Mouse (Mus musculus): Measurements from ENCODE around the gene Dbnl.

Dbnl gene

DNA sequence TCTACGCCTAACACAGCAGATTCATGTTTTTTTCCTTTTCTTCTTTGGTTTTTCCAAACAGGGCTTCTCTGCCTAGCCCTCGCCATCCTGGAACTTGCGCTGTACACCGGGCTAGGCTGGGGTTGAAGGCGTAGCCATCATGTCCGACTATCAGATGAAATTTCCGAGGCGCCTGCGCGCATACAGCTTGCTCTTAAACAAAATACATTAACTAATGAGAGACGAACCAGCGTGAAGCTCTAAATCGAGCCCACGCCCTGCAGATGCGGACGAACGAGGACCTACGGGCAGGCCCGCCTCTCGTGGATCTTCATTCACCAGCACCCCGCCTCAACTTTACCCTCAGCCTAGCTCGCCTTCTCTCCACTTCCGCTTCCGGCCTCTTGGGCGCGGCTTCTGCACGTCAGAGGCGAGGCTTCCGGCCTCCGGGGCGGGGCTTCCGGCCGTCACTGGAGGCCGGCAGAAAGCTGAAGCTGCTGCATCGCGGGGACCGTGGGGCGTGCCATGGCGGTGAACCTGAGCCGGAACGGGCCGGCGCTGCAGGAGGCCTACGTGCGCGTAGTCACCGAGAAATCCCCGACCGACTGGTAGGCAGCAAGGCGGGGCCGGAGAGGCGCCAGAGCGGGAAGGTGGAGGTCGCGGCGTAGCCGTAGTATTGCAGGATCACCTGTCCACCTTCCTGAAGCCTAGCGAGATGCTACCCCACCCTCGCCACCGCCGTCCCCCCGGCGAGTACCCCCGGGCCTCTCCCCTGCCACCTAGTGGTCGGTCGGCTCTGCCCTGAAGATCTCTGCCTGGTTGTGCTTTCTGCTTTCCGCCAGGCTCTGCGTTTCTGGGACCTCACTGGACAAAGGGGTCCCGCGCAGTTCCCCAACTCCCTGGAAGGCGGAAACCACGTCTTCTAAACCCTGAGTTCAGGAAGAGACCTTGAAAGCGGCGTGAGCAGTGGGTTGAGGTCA lies at the start of gene Dbnl:
Gene Dbnl (plus strand): TSS at position 433 of the 959 bp plus-strand sequence.
- peak; percentile 90 for DNase-seq (ENCODE audit: low read depth, low spot score)

DNA sequence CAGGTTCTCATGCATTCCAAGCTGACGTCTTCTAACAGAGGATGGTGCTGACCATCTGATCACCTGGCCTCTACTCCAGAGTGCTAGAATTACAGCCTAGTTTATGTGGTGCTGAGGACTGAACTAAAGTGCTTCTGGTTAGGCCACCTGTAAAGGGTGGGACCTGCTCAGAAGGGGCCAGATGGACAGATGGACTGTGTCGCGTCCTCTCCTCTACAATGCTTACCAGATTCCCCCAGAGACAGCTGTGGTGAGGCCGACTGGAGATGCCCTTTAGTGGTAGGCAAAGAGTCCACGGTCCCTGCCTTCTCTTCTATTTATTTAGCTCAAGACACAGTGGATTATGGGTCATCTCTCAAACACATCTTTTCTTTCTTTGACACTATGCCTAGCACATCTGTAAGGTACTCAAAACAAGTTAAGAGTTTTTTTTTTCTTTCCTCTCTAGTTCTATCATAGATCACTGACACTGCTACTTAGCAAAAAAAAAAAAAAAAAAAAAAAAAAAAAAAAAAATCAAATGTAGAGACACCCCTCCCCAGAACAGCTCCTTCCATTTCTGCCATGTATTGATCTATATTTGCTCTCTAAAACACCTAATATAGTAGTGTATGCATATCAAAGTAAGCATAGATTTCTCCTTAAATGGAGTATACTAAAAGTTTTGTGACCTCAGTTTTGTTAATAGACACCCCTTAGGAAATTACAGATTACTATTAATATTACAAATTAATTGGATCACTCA lies 49.2 kb upstream of the Dbnl start:
- no peak for DNase-seq (ENCODE audit: low read depth, low spot score)

DNA sequence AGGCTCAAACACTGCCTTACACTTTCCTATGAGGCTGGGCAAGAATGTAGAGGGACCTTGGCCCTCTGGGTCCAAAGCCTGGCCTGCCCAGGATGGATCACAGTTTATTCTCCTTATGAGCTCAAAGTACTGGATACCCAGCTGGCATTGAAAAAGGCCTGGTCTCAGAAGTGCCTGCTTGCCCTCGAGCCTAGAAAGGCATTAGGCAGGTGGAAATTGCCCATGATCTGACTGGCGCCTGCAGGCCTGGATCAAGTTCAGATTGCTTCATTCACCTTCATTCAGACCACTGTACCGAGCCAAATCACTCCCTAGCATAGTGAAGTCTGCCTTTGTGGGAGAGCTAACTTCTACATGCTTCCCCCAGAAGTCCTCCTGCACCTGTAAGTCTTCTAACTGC lies 48.4 kb upstream of the Dbnl start:
- DNase-seq (ENCODE audit: low read depth, low spot score): no peak

DNA sequence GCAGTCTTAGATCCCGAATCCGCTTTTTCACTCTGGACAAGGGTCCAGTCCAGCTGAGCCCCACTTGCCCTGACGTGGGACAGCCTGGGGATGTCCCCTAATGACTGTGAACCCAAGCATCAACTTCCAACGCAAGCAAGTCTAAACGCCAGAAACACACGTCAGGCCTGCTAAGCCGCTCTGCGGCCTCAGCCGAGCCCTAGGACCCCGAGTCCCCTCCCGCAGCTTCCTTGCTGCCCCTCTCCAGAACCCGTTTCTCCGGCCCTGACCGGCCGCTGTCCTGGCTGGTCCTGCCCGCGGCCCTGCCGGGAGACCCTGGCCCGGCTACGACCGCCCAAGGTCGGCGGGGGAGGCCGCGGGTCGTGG lies 47.7 kb upstream of the Dbnl start:
- peak; percentile 25 for DNase-seq (ENCODE audit: low read depth, low spot score)

DNA sequence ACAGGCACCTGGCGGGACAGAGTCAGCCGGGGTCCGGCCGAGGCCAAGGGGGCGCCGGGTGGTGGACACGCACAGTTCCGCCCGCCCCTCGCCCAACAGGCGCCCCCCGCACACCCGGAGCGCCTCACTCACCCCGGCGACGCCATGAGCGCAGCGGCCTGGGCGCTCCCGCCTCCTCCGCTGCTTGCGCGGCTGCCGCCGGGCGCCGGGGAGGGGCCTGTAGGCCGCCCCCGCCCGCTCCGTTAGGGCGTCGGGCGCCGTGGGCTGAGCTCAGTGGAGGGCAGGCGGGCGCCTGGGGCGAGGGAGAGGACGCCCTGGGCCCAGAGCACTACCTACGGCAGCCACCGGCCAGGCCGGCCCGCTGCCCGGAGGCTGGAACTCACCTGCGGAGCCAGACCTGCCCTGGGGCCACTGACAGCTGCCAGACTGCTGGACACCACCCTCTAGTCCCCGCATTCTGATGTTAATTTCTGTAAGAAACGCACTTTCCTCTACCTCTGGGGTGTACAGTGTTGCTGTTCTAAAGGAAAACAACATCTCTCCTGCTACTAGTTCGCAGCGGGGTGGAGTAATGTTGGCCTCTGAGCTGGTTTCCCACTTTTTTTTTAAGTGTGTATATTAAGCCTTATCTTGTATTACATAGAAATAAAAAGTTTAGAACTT lies 47.2 kb upstream of the Dbnl start:
- peak; percentile 49 for DNase-seq (ENCODE audit: low read depth, low spot score)

DNA sequence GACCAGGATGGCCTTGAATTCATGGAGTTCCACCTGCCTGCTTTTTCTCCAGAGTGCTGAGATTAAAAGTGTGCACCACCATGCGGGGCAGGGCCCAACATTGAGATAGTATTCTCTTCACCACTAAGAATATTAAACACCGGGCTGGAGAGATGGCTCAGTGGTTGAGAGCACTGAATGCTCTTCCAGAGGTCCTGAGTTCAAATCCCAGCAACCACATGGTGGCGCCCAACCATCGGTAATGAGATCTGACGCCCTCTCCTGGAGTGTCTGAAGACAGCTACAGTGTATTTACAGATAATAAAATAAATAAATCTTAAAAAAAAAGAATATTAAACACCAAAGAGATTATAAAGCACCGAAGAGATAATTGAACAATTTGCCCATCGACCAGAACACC lies 46.2 kb upstream of the Dbnl start:
- DNase-seq (ENCODE audit: low read depth, low spot score): no peak

DNA sequence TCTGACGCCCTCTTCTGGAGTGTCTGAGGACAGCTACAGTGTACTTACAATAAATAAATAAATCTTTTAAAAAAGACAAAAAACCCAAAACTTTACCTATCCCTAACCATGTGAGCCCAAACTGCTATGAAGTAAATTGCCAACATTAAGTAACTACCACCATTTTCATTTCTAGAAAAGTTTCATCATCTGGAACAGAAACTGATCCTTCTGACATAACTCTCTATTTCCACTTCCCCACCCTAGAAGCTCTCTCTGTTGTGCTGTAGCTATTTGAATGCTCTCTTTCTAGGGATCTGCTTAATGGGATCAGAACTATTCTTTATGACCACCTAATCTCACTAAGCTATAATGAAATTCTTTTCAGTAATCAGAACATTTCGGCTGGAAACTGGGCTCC lies 43.3 kb upstream of the Dbnl start:
- DNase-seq (ENCODE audit: low read depth, low spot score): no peak

DNA sequence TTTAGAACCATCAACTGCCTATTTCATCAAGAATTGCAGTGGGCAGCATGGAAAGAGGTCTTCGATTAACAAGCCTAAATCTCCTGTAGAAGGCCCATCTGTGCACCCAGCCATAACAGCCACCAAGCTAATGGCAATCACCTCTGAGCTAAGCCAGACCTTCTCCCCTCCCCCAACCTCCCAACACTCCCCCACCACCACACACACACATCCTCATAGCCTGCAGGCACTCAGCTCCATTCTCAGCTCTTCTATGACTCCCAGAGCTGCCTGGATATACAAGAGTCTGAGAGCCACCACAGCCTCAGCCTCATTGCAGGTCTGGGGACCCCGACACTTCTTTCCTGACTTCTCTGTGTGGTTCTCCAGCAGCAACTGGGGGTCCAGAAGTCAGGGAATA lies 34.5 kb upstream of the Dbnl start:
- no peak for DNase-seq (ENCODE audit: low read depth, low spot score)

DNA sequence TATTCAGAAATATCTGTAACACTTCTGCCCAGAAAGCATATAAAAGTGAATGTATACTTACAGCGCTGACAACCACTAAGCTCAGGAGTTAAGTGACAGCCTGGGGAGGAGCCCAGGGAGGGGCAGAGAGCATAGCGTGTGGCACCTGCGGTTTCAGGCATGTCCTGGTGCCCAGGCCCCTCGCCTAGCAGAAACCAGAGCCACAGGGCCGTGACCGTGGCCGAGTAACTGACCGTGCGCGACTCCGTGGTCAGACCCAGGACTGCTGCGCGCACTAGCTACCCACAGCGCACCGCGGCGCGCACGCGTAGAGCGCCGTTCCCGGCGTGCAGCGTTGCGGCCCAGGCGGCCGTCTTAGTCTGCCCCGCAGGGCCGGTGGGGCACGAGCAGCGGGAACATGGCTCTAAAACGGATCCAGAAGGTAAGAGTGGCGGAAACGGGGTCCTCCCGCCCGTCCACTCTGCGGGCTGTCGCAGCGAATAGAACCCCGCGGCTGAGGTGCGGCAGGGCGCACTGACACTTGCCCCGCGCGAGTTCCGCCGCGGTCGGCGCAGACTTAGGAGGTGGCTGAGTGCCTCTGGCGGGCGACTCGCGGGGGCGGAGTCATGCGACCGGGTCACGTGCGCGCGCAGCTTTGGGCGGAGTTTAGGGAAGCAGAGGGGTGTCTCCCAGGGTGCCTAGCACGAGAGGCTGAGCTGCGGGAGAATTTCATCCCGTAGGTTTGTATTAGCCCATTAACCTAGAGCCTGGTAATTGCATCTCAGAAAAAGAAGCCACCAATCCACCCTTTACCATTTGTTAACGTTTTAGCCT lies 26.3 kb upstream of the Dbnl start, which contains the start of gene Urgcp:
Gene Urgcp (minus strand): TSS at position 557 of the 813 bp plus-strand sequence.
- peak; percentile 92 for DNase-seq (ENCODE audit: low read depth, low spot score)

DNA sequence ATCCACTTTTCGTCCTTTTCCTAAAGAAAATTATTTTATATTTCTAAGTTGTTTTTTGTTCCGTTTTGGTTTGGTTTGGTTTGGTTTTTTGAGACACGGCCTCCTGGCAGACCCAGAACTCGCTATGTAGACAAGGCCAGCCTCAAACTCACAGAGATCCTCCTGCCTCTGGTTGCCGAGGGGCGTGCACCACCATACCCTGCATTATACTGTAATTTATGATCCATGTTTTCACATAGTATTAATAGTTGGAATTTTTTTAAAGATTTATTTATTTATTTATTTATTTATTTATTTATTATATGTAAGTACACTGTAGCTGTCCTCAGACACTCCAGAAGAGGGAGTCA lies 25.7 kb upstream of the Dbnl start:
- no peak for DNase-seq (ENCODE audit: low read depth, low spot score)

DNA sequence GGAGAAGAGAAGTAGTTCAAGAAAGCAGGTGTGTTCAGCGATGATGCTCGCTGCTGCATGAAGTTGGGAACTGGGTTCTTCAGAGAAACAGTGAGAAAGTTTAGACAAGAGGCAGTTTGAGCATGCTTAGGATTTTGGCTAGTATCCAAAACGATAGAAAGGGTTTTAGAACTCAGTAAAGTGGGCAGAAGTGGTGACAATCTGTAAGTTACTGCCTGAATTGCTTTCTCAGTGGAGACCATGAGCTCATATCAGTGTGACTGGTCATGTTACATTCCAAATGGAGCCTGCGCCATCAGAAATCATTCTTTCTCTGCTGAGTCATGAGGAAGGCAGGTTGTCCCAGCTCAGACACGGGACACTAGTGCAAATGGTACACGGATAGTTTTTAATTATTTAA lies 22.3 kb upstream of the Dbnl start:
- DNase-seq (ENCODE audit: low read depth, low spot score): no peak

DNA sequence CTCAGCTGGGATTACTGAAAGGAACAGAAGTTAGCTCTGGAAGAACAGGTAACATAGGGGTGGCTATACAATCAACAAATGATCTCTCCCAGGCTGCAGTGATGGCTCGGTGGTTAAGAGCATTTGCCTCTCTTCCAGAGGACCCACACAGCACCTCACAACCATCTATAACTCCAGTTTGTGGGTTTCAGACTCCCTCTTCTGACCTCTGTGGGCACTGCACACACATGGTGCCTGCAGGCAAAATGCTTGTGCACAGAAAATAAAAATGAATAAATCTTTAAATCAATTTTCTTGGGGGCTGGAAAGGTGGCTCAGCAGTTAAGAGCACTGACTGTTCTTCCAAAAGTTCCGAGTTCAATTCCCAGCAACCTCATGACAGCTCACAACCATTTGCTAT lies 9.8 kb upstream of the Dbnl start:
- DNase-seq (ENCODE audit: low read depth, low spot score): no peak

DNA sequence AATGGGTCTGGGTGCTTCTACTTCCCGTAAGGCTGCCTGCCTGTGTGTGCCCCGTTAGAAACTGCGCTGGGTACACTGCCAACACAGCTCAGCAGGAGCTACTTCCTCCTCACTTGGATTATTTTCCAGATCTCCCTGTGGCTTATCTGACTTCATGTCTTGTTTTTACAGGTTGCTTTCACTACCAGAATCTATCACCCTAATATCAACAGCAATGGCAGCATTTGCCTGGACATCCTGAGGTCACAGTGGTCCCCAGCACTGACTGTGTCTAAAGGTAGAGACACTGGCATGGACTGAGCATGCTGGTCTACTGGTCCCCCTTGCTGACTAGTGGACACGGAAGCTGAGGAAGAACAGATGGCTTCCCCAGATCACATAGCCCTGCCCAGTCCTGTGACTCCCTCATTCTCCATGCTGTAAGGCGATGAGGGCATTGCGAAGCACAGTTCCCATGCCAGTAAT lies 8.2 kb upstream of the Dbnl start:
- no peak for DNase-seq (ENCODE audit: low read depth, low spot score)

DNA sequence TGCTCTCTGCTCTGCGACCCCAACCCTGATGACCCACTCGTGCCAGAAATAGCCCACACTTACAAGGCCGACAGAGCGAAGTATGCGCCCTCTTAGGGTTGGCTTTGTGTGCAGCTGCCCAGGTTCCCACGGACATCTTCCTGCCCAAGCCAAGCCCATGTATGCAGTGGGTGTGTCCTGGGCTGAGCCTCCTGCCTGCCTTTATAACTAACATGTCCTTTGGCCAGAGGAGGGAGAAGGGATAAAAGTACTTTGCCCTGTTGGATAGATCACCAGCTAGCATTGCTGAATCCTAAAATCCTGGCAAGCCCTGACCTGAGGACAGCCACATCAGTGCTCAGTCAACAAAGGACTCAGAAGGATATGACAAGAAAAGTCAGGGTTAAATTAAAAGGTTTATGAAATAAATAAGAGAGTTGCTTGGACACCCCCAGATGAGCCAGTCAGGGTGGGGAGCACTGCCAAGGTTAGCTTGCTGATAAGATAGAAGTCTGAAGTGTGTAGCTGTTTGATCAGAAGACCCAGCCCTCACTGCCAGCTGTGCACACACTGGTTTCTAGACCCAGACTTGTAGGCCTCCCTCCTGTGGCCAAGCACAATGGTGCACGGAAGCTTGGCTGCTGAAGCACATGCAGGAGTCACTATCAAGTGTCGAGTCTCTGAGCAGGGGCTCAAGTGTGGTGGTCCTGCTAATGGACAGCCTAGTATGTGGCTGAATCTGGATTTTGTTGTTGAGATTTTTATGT lies 5.9 kb upstream of the Dbnl start:
- DNase-seq (ENCODE audit: low read depth, low spot score): no peak

DNA sequence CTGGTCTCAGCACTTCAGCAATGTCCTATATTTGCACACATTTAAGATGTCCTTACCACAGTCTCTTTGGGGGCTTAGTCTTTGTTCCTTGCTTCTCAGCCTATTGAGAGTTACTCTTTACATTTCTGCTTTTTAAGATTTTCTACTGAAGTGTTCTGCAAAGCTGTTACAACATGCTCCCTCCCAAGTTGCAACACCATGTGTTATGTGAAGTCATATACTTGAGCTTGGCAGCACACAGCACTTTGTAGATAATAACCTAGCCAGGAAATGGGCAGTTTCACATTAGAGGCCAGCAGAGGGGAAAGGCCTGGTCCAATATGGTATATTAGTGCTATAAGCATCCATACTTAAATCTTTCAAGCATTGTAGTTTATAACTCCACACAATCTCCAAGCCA lies 2.6 kb upstream of the Dbnl start:
- no peak for DNase-seq (ENCODE audit: low read depth, low spot score)

DNA sequence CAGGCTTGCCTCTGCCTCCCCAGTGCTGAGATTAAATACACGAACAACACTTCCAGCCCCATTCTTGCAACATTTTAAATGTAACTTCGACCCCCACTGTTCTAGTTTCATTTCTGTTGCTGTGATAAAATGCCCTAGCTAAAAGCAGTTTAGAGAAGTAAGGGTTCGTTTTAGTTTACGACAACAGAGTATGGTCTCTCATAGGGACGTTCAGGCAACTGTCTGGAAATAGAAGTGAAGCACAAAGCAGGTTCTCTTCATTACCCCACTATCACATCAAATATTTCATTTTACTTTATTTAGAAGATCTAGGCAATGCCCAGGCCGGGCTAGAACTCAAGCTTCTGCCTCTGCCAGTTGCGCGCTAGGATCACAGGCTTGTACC lies 625 bp upstream of the Dbnl start:
- no peak for DNase-seq (ENCODE audit: low read depth, low spot score)

DNA sequence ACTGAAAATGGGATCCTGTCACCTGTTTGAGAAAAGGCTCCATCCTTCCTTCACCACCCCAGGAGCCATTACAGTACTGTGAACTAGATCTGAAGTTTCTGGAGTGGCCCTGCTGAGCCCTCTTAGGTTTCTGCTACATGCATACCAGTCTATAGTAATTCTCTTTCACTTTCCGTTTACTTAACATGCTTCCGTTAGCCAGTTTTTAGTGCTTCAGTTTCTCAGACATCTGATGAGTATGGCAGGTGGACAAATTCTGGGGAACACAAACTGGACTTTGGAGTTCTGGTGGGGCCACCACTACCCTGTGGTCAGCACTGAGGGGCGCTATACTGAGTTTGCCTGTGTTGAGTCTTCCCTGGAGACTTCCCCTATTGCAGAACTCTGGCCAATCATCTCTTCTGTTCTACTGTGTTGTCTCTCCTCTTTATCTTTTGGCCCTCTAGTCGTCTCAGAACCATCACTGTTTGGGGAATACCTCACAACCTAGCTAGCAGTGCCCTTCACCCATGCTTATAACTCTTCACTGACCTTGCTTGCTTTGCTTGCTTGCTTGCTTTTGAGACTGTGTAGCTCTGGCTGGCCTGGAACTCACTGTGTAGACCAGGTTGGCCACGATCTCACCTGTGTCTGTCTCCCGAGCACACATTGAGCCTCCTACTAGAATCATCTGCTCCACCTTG lies 924 bp downstream of the Dbnl start:
- no peak for DNase-seq (ENCODE audit: low read depth, low spot score)

DNA sequence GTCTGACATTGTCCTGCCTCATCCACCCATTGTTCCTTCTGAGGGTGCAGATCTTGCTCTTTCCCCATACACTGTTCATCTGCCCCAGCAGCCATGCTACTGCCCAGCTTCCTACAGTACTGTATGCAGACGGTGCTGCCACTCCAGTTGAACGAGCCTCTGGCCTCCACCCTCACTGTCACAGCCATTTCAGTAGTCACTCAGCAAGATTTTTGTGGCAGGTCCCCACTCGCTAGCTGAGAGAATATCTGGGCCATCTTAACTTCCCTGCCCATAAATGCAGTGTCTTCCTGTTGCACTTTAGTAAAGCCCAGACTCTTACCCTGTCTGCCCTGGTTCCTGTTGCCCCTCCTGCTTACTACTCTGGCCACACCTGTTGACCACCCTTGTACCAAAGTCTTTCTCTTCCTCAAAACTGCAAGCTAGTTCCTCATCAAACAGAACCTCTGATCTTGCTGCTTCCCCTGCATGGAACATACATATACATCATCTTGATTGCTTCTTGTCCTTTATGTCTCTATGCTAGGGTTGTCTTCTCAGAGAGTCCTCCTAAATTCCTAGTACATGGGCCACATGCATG lies 1.6 kb downstream of the Dbnl start:
- DNase-seq (ENCODE audit: low read depth, low spot score): no peak

DNA sequence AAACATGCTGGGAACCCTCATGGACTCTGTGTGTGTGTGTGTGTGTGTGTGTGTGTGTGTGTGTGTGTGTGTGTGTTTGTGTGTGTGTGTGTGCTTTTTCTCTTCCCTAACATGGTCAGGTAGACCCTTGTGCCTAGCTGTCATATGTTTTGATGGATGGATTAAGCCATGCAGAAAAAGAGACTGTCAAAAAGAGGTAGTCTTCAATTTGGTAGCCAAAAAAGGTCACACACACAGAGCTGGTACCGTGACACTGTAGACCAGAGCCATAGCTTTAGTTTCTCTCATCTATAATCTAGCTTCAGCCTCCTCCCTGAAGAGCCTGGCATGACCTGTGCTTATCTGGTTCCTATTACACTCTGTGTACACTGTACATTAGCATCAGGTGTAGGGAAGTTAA lies 2.1 kb downstream of the Dbnl start:
- no peak for DNase-seq (ENCODE audit: low read depth, low spot score)

DNA sequence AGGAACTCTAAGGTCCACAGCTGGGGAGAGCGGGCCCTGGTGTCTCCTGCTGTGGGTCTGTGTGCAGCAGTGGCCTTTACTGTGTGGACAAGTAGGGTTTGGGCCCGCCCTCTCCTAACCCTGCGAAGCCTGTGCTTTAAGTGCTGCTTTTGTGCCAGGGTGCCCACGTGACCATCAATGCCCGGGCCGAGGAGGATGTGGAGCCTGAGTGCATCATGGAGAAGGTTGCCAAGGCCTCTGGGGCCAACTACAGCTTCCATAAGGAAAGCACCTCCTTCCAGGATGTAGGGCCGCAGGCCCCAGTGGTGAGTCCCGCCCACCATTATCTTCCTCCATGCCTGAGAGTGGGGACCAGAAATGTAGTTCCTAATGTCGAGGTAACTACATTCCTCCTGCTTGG lies 7.0 kb downstream of the Dbnl start:
- DNase-seq (ENCODE audit: low read depth, low spot score): no peak

Data from retina, postnatal 7 days (tissue).